Mouse (Mus musculus) cerebellum, adult (tissue): ENCODE measurements around the gene Rhox3g.
"Not testable (repeated sequence)": the region's sequence is repeated elsewhere in the genome, so short reads cannot be mapped to it uniquely, and the experiment has no call there.

Experiments used
- ATAC-seq: cut with Nextera tagmentation; 2 replicates; pipeline ENCODE4 v1.9.2; 2017; ENCODE audit warnings: mild to moderate bottlenecking, moderate library complexity, mixed read lengths; ENCODE audit not compliant: insufficient number of reproducible peaks, low FRiP score, low TSS enrichment

The Rhox3g gene

DNA sequence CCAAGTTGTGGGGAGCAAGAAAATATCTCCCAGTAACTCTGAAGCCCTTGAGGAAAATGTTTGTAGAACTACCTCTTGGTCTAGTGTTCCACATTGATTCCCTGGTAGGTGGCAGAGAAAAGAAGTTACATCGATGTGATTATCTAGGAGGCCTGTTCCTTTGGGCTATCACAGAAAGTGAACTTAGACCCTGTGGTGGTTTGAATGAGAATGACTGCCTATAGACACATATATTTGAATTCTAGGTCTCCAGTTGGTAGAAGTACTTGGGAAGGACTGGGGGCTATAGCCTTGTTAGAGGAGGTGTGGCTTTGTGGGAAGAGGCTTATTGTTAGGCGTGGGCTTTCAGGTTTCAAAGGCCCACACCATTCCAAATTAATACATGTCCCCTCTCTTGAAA lies at the start of gene Rhox3g:
Gene Rhox3g (minus strand): TSS at position 101 of the 400 bp plus-strand sequence.
- ATAC-seq: not testable (repeated sequence)

DNA sequence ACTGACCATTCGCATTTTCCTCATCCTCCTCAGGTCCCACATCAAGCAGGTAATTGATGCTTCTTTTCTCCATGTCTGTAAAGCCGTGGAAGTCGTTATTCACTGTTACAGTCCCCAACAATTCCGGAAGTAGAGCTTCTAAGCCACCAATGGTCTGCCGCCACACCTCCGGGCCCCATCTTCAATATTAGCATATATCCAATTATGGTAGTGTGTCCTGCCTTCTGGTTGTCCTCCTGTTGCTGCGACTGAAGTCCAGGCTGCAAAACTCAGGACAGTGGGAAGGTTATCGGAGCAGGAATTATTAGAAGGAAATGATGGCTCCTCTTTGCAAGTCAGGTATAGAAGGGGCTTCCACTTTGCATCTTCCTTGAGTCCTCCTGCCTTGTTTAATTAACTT lies 44.8 kb upstream of the Rhox3g start, which contains the start of gene Rhox2h:
Gene Rhox2h (minus strand): TSS at position 101 of the 400 bp plus-strand sequence.
- not testable (repeated sequence) for ATAC-seq

GRCm38 (mm10) chrX:37668664-37669063 lies 40.3 kb upstream of the Rhox3g start, which contains the start of gene Rhox3h:
TSS of gene Rhox3h (minus strand) at chrX:37668764.
- not testable (repeated sequence) for ATAC-seq

DNA sequence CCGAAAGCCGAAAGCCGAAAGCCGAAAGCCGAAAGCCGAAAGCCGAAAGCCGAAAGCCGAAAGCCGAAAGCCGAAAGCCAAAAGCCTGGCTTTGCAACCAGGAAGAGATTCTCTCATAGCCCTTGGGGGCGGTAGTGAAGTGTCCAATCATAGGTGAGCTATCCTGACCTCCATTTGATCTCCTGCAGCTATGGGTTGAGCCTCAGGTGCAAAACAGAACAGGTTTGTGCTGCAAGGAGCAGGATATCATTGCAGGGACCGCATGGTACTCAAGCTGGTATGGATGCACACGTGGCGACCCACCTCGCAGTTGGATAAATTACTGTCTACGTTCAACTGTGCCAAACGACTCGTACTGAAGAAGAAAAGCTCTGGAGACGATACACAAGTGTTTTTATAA lies 22.8 kb upstream of the Rhox3g start, which contains the start of gene Rhox4g:
Gene Rhox4g (minus strand): TSS at position 101 of the 400 bp plus-strand sequence.
- ATAC-seq: not testable (repeated sequence)

DNA sequence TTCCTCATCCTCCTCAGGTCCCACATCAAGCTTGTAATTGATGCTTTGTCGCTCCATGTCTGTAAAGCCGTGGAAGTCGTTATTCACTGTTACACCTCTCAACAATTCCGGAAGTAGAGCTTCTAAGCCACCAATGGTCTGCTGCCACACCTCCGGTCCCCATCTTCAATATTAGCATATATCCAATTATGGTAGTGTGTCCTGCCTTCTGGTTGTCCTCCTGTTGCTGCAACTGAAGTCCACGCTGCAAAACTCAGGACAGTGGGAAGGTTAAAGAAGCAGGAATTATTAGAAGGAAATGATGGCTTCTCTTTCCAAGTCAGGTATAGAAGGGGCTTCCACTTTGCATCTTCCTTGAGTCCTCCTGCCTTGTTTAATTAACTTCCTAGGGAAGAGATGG lies 15.0 kb upstream of the Rhox3g start, which contains the start of gene Rhox2g:
Gene Rhox2g (minus strand): TSS at position 101 of the 400 bp plus-strand sequence.
- ATAC-seq: not testable (repeated sequence)

DNA sequence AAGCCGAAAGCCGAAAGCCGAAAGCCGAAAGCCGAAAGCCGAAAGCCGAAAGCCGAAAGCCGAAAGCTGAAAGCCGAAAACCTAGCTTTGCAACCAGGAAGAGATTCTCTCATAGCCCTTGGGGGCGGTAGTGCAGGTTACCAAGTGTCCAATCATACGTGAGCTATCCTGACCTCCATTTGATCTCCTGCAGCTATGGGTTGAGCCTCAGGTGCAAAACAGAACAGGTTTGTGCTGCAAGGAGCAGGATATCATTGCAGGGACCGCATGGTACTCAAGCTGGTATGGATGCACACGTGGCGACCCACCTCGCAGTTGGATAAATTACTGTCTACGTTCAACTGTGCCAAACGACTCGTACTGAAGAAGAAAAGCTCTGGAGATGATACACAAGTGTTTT lies 20.8 kb downstream of the Rhox3g start, which contains the start of gene Rhox4f:
Gene Rhox4f (minus strand): TSS at position 101 of the 400 bp plus-strand sequence.
- ATAC-seq: not testable (repeated sequence)

DNA sequence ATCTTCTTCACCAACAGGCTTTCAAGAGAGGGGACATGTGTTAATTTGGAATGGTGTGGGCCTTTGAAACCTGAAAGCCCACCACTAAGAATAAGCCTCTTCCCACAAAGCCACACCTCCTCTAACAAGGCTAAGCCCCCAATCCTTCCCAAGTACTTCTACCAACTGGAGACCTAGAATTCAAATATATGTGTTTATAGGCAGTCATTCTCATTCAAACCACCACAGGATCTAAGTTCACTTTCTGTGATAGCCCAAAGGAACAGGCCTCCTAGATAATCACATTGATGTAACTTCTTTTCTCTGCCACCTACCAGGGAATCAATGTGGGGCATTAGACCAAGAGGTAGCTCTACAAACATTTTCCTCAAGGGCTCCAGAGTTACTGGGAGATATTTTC lies 47.7 kb downstream of the Rhox3g start, which contains the start of gene Rhox3f:
Gene Rhox3f (plus strand): TSS at position 301 of the 400 bp plus-strand sequence.
- ATAC-seq: not testable (repeated sequence)
